Mouse (Mus musculus) testis, adult 2 months (tissue): ENCODE results near the gene AI464131. TPM values are rescaled to one million over a fixed set of nuclear protein-coding genes. Genes with fewer than 3 reads are reported as not detected.

ENCODE experiments used
- H3K27ac ChIP-seq: fragments of 200-500 bp; 2 replicates; pipeline ENCODE4 v1.5.1; 2012; ENCODE audit warnings: low read depth, low read length; ENCODE audit not compliant: control insufficient read depth, insufficient read depth
- H3K27me3 ChIP-seq: fragments of 200-500 bp; 2 replicates; pipeline ENCODE4 v1.6.1; 2012; ENCODE audit warnings: mild to moderate bottlenecking, low read length, moderate library complexity; ENCODE audit not compliant: control insufficient read depth, insufficient read depth
- H3K36me3 ChIP-seq: fragments of 200-500 bp; 2 replicates; pipeline ENCODE4 v1.6.1; 2012; ENCODE audit warnings: mild to moderate bottlenecking, low read length; ENCODE audit not compliant: control insufficient read depth, insufficient read depth
- H3K4me1 ChIP-seq: fragments of 200-500 bp; 2 replicates; pipeline ENCODE4 v1.6.1; 2012; ENCODE audit warnings: low read length; ENCODE audit not compliant: control insufficient read depth, insufficient read depth
- H3K4me3 ChIP-seq: fragments of 200-500 bp; 2 replicates; pipeline ENCODE4 v1.5.1; 2012; ENCODE audit warnings: low read depth, mild to moderate bottlenecking, low read length, moderate library complexity, mixed read lengths; ENCODE audit not compliant: control insufficient read depth
- CTCF ChIP-seq: fragments of 200-500 bp; IDR thresholded peaks from 2 replicates; pipeline ENCODE4 v1.5.1; 2012; ENCODE audit warnings: low read depth, mild to moderate bottlenecking, inconsistent platforms, low read length, moderate library complexity; ENCODE audit not compliant: control insufficient read depth, insufficient read depth, insufficient replicate concordance
- POLR2A ChIP-seq: fragments of 200-500 bp; IDR thresholded peaks from 2 replicates; pipeline ENCODE4 v1.6.1; 2012; ENCODE audit warnings: low read depth, mild to moderate bottlenecking, inconsistent platforms, low read length, moderate library complexity; ENCODE audit not compliant: control insufficient read depth
- polyA plus RNA-seq: library from polyadenylated mRNA; depleted of rRNA; stranded (reverse); fragments of >200 nt; gene quantifications from 2 replicates; pipeline ENCODE4 v1.2.3, GENCODE M21; 2012

AI464131 gene
- polyA plus RNA-seq, 1 experiment = 9.8 TPM

GRCm38 (mm10) chr4:41518349-41518748 is 15.5 kb upstream of the AI464131 start:
- no peak for TF ChIP-seq POLR2A
- TF ChIP-seq CTCF = no peak
- no peaks in the 10 kb centered on the region for H3K4me1 ChIP-seq
- H3K27ac ChIP-seq = no peak overlapping the region
- H3K36me3 ChIP-seq = no peaks in the 10 kb centered on the region
- H3K27me3 ChIP-seq = no peaks in the 10 kb centered on the region
- peak overlapping the region; percentile 78 for H3K4me3 ChIP-seq

- no peaks in the 10 kb centered on the region for H3K27me3 ChIP-seq
- TF ChIP-seq CTCF = no peak
- no peak for TF ChIP-seq POLR2A
- peak within 1 kb of the TSS; percentile 47; the same call in 1 of the 2 replicates for H3K27ac ChIP-seq
- no peaks in the 10 kb centered on the region for H3K4me1 ChIP-seq
- H3K36me3 ChIP-seq = no peaks in the 10 kb centered on the region
- H3K4me3 ChIP-seq = peak within 1 kb of the TSS; percentile 80
Observed at GRCm38 (mm10) chr4:41517233-41517632, 14.4 kb upstream of the AI464131 start, which contains the start of gene 1110017D15Rik. 1110017D15Rik (minus strand) TSS chr4:41517333.

GRCm38 (mm10) chr4:41513714-41514113 is 10.8 kb upstream of the AI464131 start:
- H3K4me1 ChIP-seq = no peaks in the 10 kb centered on the region
- H3K27ac ChIP-seq = no peak overlapping the region
- no peaks in the 10 kb centered on the region for H3K36me3 ChIP-seq
- no peaks in the 10 kb centered on the region for H3K27me3 ChIP-seq
- no peak overlapping the region for H3K4me3 ChIP-seq
- TF ChIP-seq CTCF (no peak), POLR2A (no peak)

- Histone ChIP-seq H3K4me1 (peaks cover under 1% of the 10 kb centered on the region), H3K36me3 (no peaks in the 10 kb centered on the region), H3K4me3 (no peak overlapping the region), H3K27me3 (no peaks in the 10 kb centered on the region), H3K27ac (no peak overlapping the region)
- TF ChIP-seq CTCF (no peak), POLR2A (no peak)
Observed at GRCm38 (mm10) chr4:41513309-41513708, 10.4 kb upstream of the AI464131 start.

- no peaks in the 10 kb centered on the region for H3K36me3 ChIP-seq
- H3K4me3 ChIP-seq = peak overlapping the region; percentile 91
- H3K27me3 ChIP-seq = no peaks in the 10 kb centered on the region
- H3K4me1 ChIP-seq = peaks cover 33% of the 10 kb centered on the region
- no peak for TF ChIP-seq CTCF
- TF ChIP-seq POLR2A = no peak
- no peak overlapping the region for H3K27ac ChIP-seq
Observed at GRCm38 (mm10) chr4:41507998-41508397, 5.1 kb upstream of the AI464131 start.

- TF ChIP-seq CTCF = no peak
- peak; percentile 19; the same call in 1 of the 2 replicates for TF ChIP-seq POLR2A
- peaks cover 39% of the 10 kb centered on the region for H3K4me1 ChIP-seq
- H3K4me3 ChIP-seq = peak overlapping the region; percentile 91
- H3K27ac ChIP-seq = peak overlapping the region; percentile 52; the same call in 1 of the 2 replicates
- no peaks in the 10 kb centered on the region for H3K36me3 ChIP-seq
- H3K27me3 ChIP-seq = no peaks in the 10 kb centered on the region
Observed at GRCm38 (mm10) chr4:41507326-41507924, 4.5 kb upstream of the AI464131 start.

GRCm38 (mm10) chr4:41506906-41507305 is 4.0 kb upstream of the AI464131 start:
- TF ChIP-seq POLR2A (peak; percentile 63; the same call in 1 of the 2 replicates), CTCF (no peak)
- H3K27me3 ChIP-seq = no peaks in the 10 kb centered on the region
- no peaks in the 10 kb centered on the region for H3K36me3 ChIP-seq
- peak overlapping the region; percentile 52; the same call in 1 of the 2 replicates for H3K27ac ChIP-seq
- peak overlapping the region; percentile 91 for H3K4me3 ChIP-seq
- H3K4me1 ChIP-seq = peaks cover 44% of the 10 kb centered on the region
